Mouse (Mus musculus): ENCODE measurements around the gene Zfp69.

Zfp69 gene

DNA sequence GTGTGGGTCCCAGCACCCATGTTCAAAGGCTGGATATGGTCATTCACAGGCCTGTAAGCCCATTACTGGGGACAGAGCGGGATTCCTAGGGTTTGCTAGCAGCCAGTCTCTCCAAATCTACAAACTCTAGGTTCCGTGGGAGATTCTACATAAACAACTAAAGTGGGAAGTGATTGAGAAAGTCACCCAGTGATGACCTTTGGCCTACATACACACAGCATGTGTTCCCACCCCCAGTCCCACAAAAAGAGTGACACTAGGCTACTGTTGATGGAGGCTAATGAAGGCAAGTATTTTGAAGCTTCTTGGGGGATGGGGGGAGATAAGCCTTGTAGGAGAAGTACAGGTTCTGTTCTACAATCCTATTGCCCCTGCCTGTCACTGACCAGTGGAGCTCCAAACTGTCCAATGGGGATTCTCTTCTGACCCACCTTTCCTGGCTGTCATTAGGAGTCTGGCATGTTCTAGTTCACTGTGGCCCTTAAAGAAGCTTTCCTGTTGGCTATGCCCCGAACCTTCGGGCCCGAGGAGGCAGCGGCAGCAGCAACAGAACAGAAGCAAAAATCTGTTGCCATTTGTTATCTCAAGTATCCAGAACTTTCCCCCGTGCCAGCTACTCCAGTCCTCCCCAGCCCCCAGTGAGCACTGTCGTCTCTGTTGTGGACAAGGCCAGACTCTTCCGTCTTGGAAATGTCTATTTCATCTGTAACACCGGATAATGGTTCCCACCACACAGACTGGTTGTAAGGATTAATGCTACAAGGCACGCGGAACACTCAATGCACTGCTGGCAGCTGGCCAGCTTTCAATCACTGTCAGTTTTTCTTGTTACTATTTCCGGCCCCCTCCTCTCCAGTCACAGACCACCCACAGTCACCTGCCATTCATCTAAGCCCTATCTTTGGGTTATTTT lies 66.0 kb downstream of the Zfp69 start:
- DNase-seq, result no peak

DNA sequence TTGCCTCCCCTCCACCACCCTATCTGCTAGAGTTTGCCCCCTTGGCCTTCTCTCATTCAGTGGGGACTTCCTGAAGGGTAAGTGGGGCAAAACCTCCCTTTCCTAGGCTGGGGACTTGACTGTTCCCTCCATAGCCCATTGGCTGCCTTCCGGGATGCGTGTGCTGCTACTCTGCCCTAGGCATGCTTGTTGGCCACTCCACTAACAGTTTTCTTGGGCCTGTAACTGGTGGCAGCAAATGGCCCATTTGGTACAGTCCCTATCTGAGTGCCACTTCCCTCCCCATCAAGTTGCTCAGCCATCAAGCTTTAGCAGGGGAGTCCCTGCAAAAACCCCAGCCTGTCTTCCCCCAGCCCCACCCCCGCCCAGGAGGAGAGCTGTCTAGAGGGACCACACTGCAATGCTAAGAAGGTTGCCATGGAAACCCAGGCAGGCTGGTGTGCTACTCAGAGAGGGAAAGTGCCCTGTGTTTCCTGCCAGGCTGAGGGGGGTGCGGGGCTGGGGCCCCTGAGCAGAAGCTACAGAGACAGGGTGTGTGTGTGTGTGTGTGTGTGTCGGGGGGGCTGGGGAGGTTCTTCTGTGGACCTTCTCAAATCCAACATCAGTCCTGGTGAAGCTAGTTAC lies 69.4 kb downstream of the Zfp69 start:
- no peak for DNase-seq

DNA sequence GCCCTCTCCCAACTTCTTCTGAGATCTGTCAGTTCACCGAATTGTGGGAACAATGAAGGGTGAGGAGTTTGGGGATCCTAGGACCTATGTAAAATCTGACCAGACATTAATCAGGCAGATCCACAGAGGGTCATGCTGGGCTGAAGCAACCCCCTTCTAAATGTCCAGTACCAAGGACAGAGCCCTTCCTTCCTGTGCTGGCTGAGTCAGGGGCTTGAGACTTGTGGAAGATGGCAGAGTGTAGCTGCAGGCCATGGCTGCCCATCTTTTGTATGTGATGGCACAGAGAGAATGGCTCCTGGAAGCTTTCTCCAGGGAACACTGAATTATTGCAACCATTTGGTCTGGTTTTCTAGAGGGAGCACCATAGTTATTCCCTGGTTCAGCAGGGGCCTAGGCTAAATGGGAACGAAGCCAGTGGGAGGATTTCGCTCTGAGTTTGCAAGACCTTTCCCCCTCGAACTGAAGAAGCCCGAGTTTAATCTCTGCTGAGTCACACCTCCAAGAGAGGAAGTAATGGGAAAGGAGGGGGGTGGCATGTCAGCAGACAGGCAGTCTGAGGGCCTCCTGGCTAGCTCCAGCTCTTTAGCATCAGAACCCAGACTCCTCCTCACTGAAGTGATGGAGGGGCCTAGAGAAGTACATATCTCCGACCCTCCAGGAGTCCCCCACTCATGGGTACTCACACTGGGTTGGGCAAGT lies 70.6 kb downstream of the Zfp69 start:
- no peak for DNase-seq

All from cerebellum, adult 8-10 months (tissue).